In genomic region chr9:60887389-60887811, GRCm38 (mm10) we compare ENCODE assay signal across 9 mouse cellular contexts.
DNase-seq lines count a peak whose midpoint lies in the region; ATAC-seq lines count a peak whose summit lies in the region.
"Had no signal": no experiment of that assay in that cellular context is flagged by ENCODE, and none has a peak within 500 bp of the region (broad histone marks: within the 10 kb centered on the region; RNA-seq: fewer than 3 reads in every experiment).

No protein-coding gene starts in this region.

- H3K27me3 ChIP-seq in forebrain, embryonic 12.5 days = peaks cover 52% of the 10 kb centered on the region
- H3K27me3 ChIP-seq in limb, embryonic 12.5 days = no peaks in the 10 kb centered on the region; the same call in 1 of the 2 replicates

- H3K4me2 ChIP-seq in forebrain, embryonic 12.5 days = peak overlapping the region; percentile 39; the same call in 1 of the 2 replicates
- no peak overlapping the region for H3K4me2 ChIP-seq in limb, embryonic 12.5 days

- 0 out of 2 replicates have a peak, but pooled peaks cover 6% of the 10 kb centered on the region for H3K36me3 ChIP-seq in forebrain, embryonic 12.5 days (replicated peaks)
- 0 out of 2 replicates have a peak, but pooled peaks cover 3% of the 10 kb centered on the region for H3K36me3 ChIP-seq in limb, embryonic 12.5 days

- 0 out of 2 replicates have a peak, but pooled peaks have one; percentile 33 for ATAC-seq in forebrain, embryonic 12.5 days (ENCODE audit: low FRiP score)
- no peak for ATAC-seq in limb, embryonic 12.5 days (ENCODE audit: insufficient number of reproducible peaks, insufficient read depth, low FRiP score, low TSS enrichment, low read depth)

- intact Hi-C loops in heart, postnatal 36 days (cut with DNase I) = no loop called here

- peaks cover 28% of the 10 kb centered on the region for H3K4me1 ChIP-seq in forebrain, embryonic 12.5 days
- H3K4me1 ChIP-seq in limb, embryonic 12.5 days (replicated peaks) = peaks cover 29% of the 10 kb centered on the region

- no peak overlapping the region for H3K4me3 ChIP-seq in forebrain, embryonic 12.5 days (replicated peaks)
- no peak overlapping the region for H3K4me3 ChIP-seq in limb, embryonic 12.5 days (replicated peaks)
- H3K4me3 ChIP-seq: myocyte had no signal

- 0 out of 2 replicates have a peak, but pooled peaks cover 4% of the 10 kb centered on the region for H3K9me3 ChIP-seq in forebrain, embryonic 12.5 days
- 0 out of 2 replicates have a peak, but pooled peaks cover 4% of the 10 kb centered on the region for H3K9me3 ChIP-seq in limb, embryonic 12.5 days

- H3K27ac ChIP-seq in forebrain, embryonic 12.5 days = peak overlapping the region; percentile 47
- peak overlapping the region; percentile 1; the same call in 1 of the 2 replicates for H3K27ac ChIP-seq in limb, embryonic 12.5 days

- 46% methylated on average over 9 of the region's 9 CpGs for WGBS in forebrain, embryonic 12.5 days
- 66% methylated on average over 9 of the region's 9 CpGs for WGBS in limb, embryonic 12.5 days

- no peak overlapping the region for H3K9ac ChIP-seq in forebrain, embryonic 12.5 days
- no peak overlapping the region for H3K9ac ChIP-seq in limb, embryonic 12.5 days (replicated peaks)

- peak; percentile 28 to 58 for DNase-seq in heart, adult 9 months (ENCODE audit: low spot score in 2 of 2)
- DNase-seq in heart, postnatal 36 days = no peak
- peak; percentile 19 for DNase-seq in 3T3-L1 (ENCODE audit: low read depth, low spot score)
- DNase-seq in thymus, adult 18-20 months = no peak
- DNase-seq in adrenal gland, postnatal 25 days = no peak
- DNase-seq in urinary bladder, adult 2 months (ENCODE audit: low spot score) = no peak

Comparison
In these comparisons a context has a peak if more than half of its experiments do, and no peak if none do; other contexts are left out.
1. DNase-seq: peak in heart, adult 9 months (2 of 2) and 3T3-L1 (single experiment); none in heart, postnatal 36 days (0 of 2), thymus, adult 18-20 months (0 of 2), adrenal gland, postnatal 25 days (single experiment) and urinary bladder, adult 2 months (single experiment).